Mouse (Mus musculus): ENCODE measurements around the gene Ogg1.

GRCm38 (mm10) chr6:113373491-113373890, 46.7 kb downstream of the Ogg1 start:
- no peak for TF ChIP-seq POLR2A (IDR thresholded peaks at IDR 0.05; ENCODE audit: low read depth, low read length)
- TF ChIP-seq CTCF (conservative IDR thresholded peaks at IDR 0.05; ENCODE audit: insufficient read depth, insufficient read length, low read depth, low read length): no peak
